Mouse (Mus musculus) CH12.LX (cell line): ENCODE results near the gene Zfp423. TPM values are rescaled to one million over a fixed set of nuclear protein-coding genes. Genes with fewer than 3 reads are reported as not detected.

ENCODE experiments used
- DNase-seq: peaks from one replicate; pipeline ENCODE4 v3.0.0-alpha.2; 2013; ENCODE audit errors: extremely low read depth
- H3K27ac ChIP-seq: 2 replicates; pipeline ENCODE4 v1.5.1; 2012; ENCODE audit warnings: low read depth, mild to moderate bottlenecking, control low read depth, moderate library complexity; ENCODE audit not compliant: insufficient read depth
- H3K27me3 ChIP-seq: replicated peaks from 2 replicates; pipeline ENCODE3; 2012; ENCODE audit warnings: inconsistent platforms
- H3K36me3 ChIP-seq, 2 experiments: replicated peaks in 1 of 2; 2 replicates each; pipeline versions ENCODE3 to v1.6.1; 2012; ENCODE audit warnings: inconsistent platforms in 1 of 2, low read length in 1 of 2, mild to moderate bottlenecking in 1 of 2, mixed read lengths in 1 of 2, moderate library complexity in 1 of 2; ENCODE audit not compliant: control insufficient read depth in 1 of 2, insufficient read depth in 1 of 2
- H3K4me1 ChIP-seq, 2 experiments: 2 replicates each; pipeline ENCODE4 v1.6.1; 2012; ENCODE audit warnings: inconsistent platforms in 1 of 2, moderate library complexity in 1 of 2; ENCODE audit not compliant: insufficient read depth in 2 of 2, control insufficient read depth in 1 of 2
- H3K4me2 ChIP-seq: 2 replicates; pipeline ENCODE4 v1.6.1; 2012; ENCODE audit warnings: low read depth, mild to moderate bottlenecking, control low read depth; ENCODE audit not compliant: poor library complexity, insufficient read depth, severe bottlenecking
- H3K4me3 ChIP-seq, 3 experiments: fragments of 150-350 bp in 1 of 3; sonication (generic) in 1 of 3; replicated peaks in 1 of 3; 2 replicates each; pipeline versions ENCODE3 to v1.5.1; 2011 to 2012; ENCODE audit warnings: low read depth in 2 of 3, low read length in 2 of 3, mild to moderate bottlenecking in 2 of 3, moderate library complexity in 2 of 3, control low read depth in 1 of 3, improper control_type of control experiment in 1 of 3, inconsistent platforms in 1 of 3, mixed read lengths in 1 of 3; ENCODE audit not compliant: poor library complexity in 1 of 3
- H3K79me2 ChIP-seq: replicated peaks from 2 replicates; pipeline ENCODE4 v1.6.1; 2012; ENCODE audit warnings: mild to moderate bottlenecking, moderate library complexity; ENCODE audit not compliant: control insufficient read depth, poor library complexity, insufficient read depth, severe bottlenecking; ENCODE audit errors: extremely low read depth
- H3K9ac ChIP-seq: 2 replicates; pipeline ENCODE4 v1.6.1; 2012; ENCODE audit warnings: low read depth, mild to moderate bottlenecking, control low read depth, moderate library complexity; ENCODE audit not compliant: insufficient read depth
- H3K9me3 ChIP-seq: replicated peaks from 2 replicates; pipeline ENCODE3; 2012; ENCODE audit warnings: low read length, inconsistent platforms, mixed read lengths
- E2F4 ChIP-seq: IDR thresholded peaks from 2 replicates; pipeline ENCODE4 v1.6.1; 2011; ENCODE audit warnings: low read depth, low read length, improper control_type of control experiment; ENCODE audit not compliant: insufficient replicate concordance
- EP300 ChIP-seq: IDR thresholded peaks from 2 replicates; pipeline ENCODE4 v1.6.1; 2011; ENCODE audit warnings: low read length, improper control_type of control experiment
- JUN ChIP-seq: IDR thresholded peaks from 2 replicates; pipeline ENCODE4 v1.6.1; 2011; ENCODE audit warnings: low read depth, mild to moderate bottlenecking, low read length, improper control_type of control experiment, moderate library complexity; ENCODE audit not compliant: insufficient read depth
- KAT2A ChIP-seq: IDR thresholded peaks from 2 replicates; pipeline ENCODE4 v1.6.1; 2012; ENCODE audit warnings: low read length, improper control_type of control experiment, inconsistent platforms; ENCODE audit not compliant: insufficient replicate concordance
- MEF2A ChIP-seq: IDR thresholded peaks from 2 replicates; pipeline ENCODE4 v1.6.1; 2014; ENCODE audit warnings: low read depth, mild to moderate bottlenecking, inconsistent platforms, low read length, improper control_type of control experiment, borderline replicate concordance
- PAX5 ChIP-seq: IDR thresholded peaks from 2 replicates; pipeline ENCODE4 v1.6.1; 2012; ENCODE audit warnings: low read length, inconsistent platforms, mixed read lengths
- RAD21 ChIP-seq: IDR thresholded peaks from 2 replicates; pipeline ENCODE4 v1.6.1; 2011; ENCODE audit warnings: low read depth, mild to moderate bottlenecking, low read length, improper control_type of control experiment, moderate library complexity
- ZC3H11A ChIP-seq: IDR thresholded peaks from 2 replicates; pipeline ENCODE4 v1.6.1; 2012; ENCODE audit warnings: low read depth, mild to moderate bottlenecking, inconsistent platforms, low read length, improper control_type of control experiment
- ZMIZ1 ChIP-seq: IDR thresholded peaks from 2 replicates; pipeline ENCODE4 v1.6.1; 2012; ENCODE audit warnings: low read depth, mild to moderate bottlenecking, inconsistent platforms, low read length, improper control_type of control experiment
- ZNF384 ChIP-seq: IDR thresholded peaks from 2 replicates; pipeline ENCODE4 v1.6.1; 2012; ENCODE audit warnings: low read depth, low read length, improper control_type of control experiment, inconsistent platforms
- dilution Hi-C: fragments of 300-500 bp; cut with MboI; formaldehyde crosslinking; loops from 2 replicates; pipeline ENCODE4 v1.14.3; 2020; ENCODE audit warnings: low sequenced_read_pairs; ENCODE audit not compliant: extremely low pct_unique_long_range_greater_than_20kb, extremely low pct_ligation_motif_present
- in situ Hi-C: fragments of 300-500 bp; cut with MboI; formaldehyde crosslinking; loops from 3 replicates; pipeline ENCODE4 v1.14.3; 2019; ENCODE audit warnings: low sequenced_read_pairs, low pct_ligation_motif_present, low pct_unique_long_range_greater_than_20kb, mixed read lengths
- polyA plus RNA-seq: library from polyadenylated mRNA; unstranded; fragments of >175 nt; gene quantifications from 2 replicates; pipeline ENCODE4 v1.2.1, GENCODE M21; 2012; ENCODE audit warnings: low read depth; ENCODE audit not compliant: insufficient read length
- total RNA-seq, 2 experiments: library from RNA; depleted of rRNA; stranded (reverse); fragments of 300-350 nt in 1 of 2; fragments of >200 nt in 1 of 2; gene quantifications; 2 replicates each; pipeline ENCODE4 v1.2.3; 2012 to 2014

Zfp423 gene
- total and polyA plus RNA-seq, 3 experiments: 0.25 to 2.7 (median 0.32) TPM

- TF ChIP-seq EP300 (no peak), RAD21 (no peak), ZMIZ1 (no peak), MEF2A (no peak), KAT2A (no peak), E2F4 (no peak)
- no peaks in the 10 kb centered on the region for H3K27me3 ChIP-seq
- no peak overlapping the region for H3K27ac ChIP-seq
- H3K79me2 ChIP-seq: no peaks in the 10 kb centered on the region
- in situ Hi-C loops (no loop called here), dilution Hi-C loops (no loop called here)
- H3K4me1 ChIP-seq: peaks cover 0 to 7% of the 10 kb centered on the region in 2 experiments; a peak in 2 of 4 replicates
- H3K4me3 ChIP-seq: no peak overlapping the region
- DNase-seq: no peak
- no peaks in the 10 kb centered on the region for H3K9me3 ChIP-seq
- H3K4me2 ChIP-seq: no peak overlapping the region
- H3K36me3 ChIP-seq: no peaks in the 10 kb centered on the region
- H3K9ac ChIP-seq: no peak overlapping the region
Measured at GRCm38 (mm10) chr8:87974122-87974758, 14.8 kb upstream of the Zfp423 start.

- dilution Hi-C loops: no loop called here
- in situ Hi-C loops: no loop called here
- no peak for TF ChIP-seq E2F4
- TF ChIP-seq ZNF384: no peak
- Histone ChIP-seq H3K9ac (no peak overlapping the region), H3K27me3 (no peaks in the 10 kb centered on the region), H3K9me3 (no peaks in the 10 kb centered on the region), H3K27ac (no peak overlapping the region), H3K4me2 (no peak overlapping the region), H3K4me3 (no peak overlapping the region), H3K79me2 (no peaks in the 10 kb centered on the region), H3K36me3 (no peaks in the 10 kb centered on the region), H3K4me1 (peaks cover 0 to 36% of the 10 kb centered on the region in 2 experiments; a peak in 2 of 4 replicates)
- no peak for DNase-seq
Measured at GRCm38 (mm10) chr8:87967866-87968620, 8.6 kb upstream of the Zfp423 start.

- no peak for TF ChIP-seq PAX5
- TF ChIP-seq ZC3H11A: no peak
- no peak for TF ChIP-seq JUN
- no peak for TF ChIP-seq KAT2A
- no peak overlapping the region for H3K9ac ChIP-seq
- dilution Hi-C loops (no loop called here), in situ Hi-C loops (no loop called here)
- peaks cover 0 to 30% of the 10 kb centered on the region in 2 experiments; a peak in 2 of 4 replicates for H3K4me1 ChIP-seq
- no peak for DNase-seq
- H3K4me3 ChIP-seq: no peak overlapping the region
- H3K79me2 ChIP-seq: no peaks in the 10 kb centered on the region
- no peaks in the 10 kb centered on the region for H3K36me3 ChIP-seq
- no peaks in the 10 kb centered on the region for H3K27me3 ChIP-seq
- H3K4me2 ChIP-seq: no peak overlapping the region
- H3K9me3 ChIP-seq: no peaks in the 10 kb centered on the region
- H3K27ac ChIP-seq: no peak overlapping the region
Measured at GRCm38 (mm10) chr8:87967057-87967820, 7.8 kb upstream of the Zfp423 start.
